Comparison of ENCODE assay signal across 10 mouse cellular contexts in genomic region chr14:18377944-18378575, GRCm38 (mm10). TPM values are rescaled to one million over a fixed set of nuclear protein-coding genes. Genes with fewer than 3 reads are reported as not detected.
DNase-seq lines count a peak whose midpoint lies in the region; ATAC-seq and TF ChIP-seq lines count a peak whose summit lies in the region.
"Had no signal": no experiment of that assay in that cellular context is flagged by ENCODE, and none has a peak within 500 bp of the region (broad histone marks: within the 10 kb centered on the region; RNA-seq: fewer than 3 reads in every experiment).

No protein-coding gene starts in this region.

- no peaks in the 10 kb centered on the region for H3K36me3 ChIP-seq in heart, adult 2 months (ENCODE audit: control insufficient read depth, insufficient read depth, low read length)
- no peaks in the 10 kb centered on the region for H3K36me3 ChIP-seq in forebrain, embryonic 15.5 days
- H3K36me3 ChIP-seq in stomach, embryonic 16.5 days (ENCODE audit: control insufficient read depth, insufficient read depth, low read length): no peaks in the 10 kb centered on the region
- H3K36me3 ChIP-seq: limb, embryonic 12.5 days had no signal

- no peak for TF ChIP-seq POLR2A in heart, adult 2 months (IDR thresholded peaks at IDR 0.05; ENCODE audit: insufficient read depth, low read depth, low read length)

- peak; percentile 46 for ATAC-seq in forebrain, embryonic 15.5 days (replicated peaks)
- ATAC-seq in stomach, embryonic 16.5 days (ENCODE audit: insufficient read depth, low FRiP score): 0 out of 2 replicates have a peak, but pooled peaks have one; percentile 50

- peak; percentile 65 for TF ChIP-seq CTCF in heart, adult 2 months (IDR thresholded peaks at IDR 0.05)

- H3K4me1 ChIP-seq in heart, adult 2 months (ENCODE audit: control insufficient read depth, insufficient read depth, low read length): no peaks in the 10 kb centered on the region
- H3K4me1 ChIP-seq in forebrain, embryonic 15.5 days: no peaks in the 10 kb centered on the region
- no peaks in the 10 kb centered on the region for H3K4me1 ChIP-seq in stomach, embryonic 16.5 days (ENCODE audit: control insufficient read depth, insufficient read depth, low read length)

- H3K4me2 ChIP-seq in forebrain, embryonic 15.5 days (replicated peaks): no peak overlapping the region
- H3K4me2 ChIP-seq in stomach, embryonic 16.5 days (ENCODE audit: low read depth, low read length): no peak overlapping the region
- H3K4me2 ChIP-seq: limb, embryonic 12.5 days had no signal

- 42% methylated on average over 8 of the region's 8 CpGs for WGBS in heart, adult 2 months
- WGBS in forebrain, embryonic 15.5 days: 60% methylated on average over 8 of the region's 8 CpGs
- WGBS in stomach, embryonic 16.5 days: 38% methylated on average over 8 of the region's 8 CpGs

- no peak for TF ChIP-seq EP300 in heart, adult 2 months (IDR thresholded peaks at IDR 0.05; ENCODE audit: insufficient read depth, low read depth, low read length)

- H3K9me3 ChIP-seq in forebrain, embryonic 15.5 days: no peaks in the 10 kb centered on the region
- no peaks in the 10 kb centered on the region for H3K9me3 ChIP-seq in stomach, embryonic 16.5 days (replicated peaks; ENCODE audit: control insufficient read depth, low read length)
- H3K9me3 ChIP-seq: limb, embryonic 12.5 days had no signal

- H3K27ac ChIP-seq in heart, adult 2 months: no peak overlapping the region
- no peak overlapping the region for H3K27ac ChIP-seq in forebrain, embryonic 15.5 days (replicated peaks)
- no peak overlapping the region for H3K27ac ChIP-seq in stomach, embryonic 16.5 days (ENCODE audit: low read length)
- H3K27ac ChIP-seq: limb, embryonic 12.5 days had no signal

- H3K9ac ChIP-seq in heart, adult 2 months (ENCODE audit: low read depth, low read length): no peak overlapping the region
- H3K9ac ChIP-seq in forebrain, embryonic 15.5 days (replicated peaks): no peak overlapping the region
- H3K9ac ChIP-seq in stomach, embryonic 16.5 days (ENCODE audit: low read length): no peak overlapping the region
- H3K9ac ChIP-seq: limb, embryonic 12.5 days had no signal

- H3K79me2 ChIP-seq in heart, adult 2 months (replicated peaks; ENCODE audit: control insufficient read depth, insufficient read depth, low read length): no peaks in the 10 kb centered on the region

- no peaks in the 10 kb centered on the region for H3K27me3 ChIP-seq in heart, adult 2 months (ENCODE audit: control insufficient read depth, insufficient read depth, low read length)
- H3K27me3 ChIP-seq in forebrain, embryonic 15.5 days: no peaks in the 10 kb centered on the region
- no peaks in the 10 kb centered on the region for H3K27me3 ChIP-seq in stomach, embryonic 16.5 days (ENCODE audit: control insufficient read depth, insufficient read depth, low read length)
- H3K27me3 ChIP-seq: limb, embryonic 12.5 days had no signal

- DNase-seq in heart, adult 2 months: no peak
- DNase-seq in heart, postnatal 36 days: no peak
- peak; percentile 11 for DNase-seq in 416B (ENCODE audit: low read depth)
- DNase-seq in left cerebral cortex, postnatal 14 days (ENCODE audit: low spot score in 2 of 2): peak; percentile 58 to 62
- no peak for DNase-seq in cerebellum, adult 11-12 months
- DNase-seq in adrenal gland, adult 8-10 months: no peak

- H3K4me3 ChIP-seq in heart, adult 2 months: no peak overlapping the region
- no peak overlapping the region for H3K4me3 ChIP-seq in forebrain, embryonic 15.5 days
- H3K4me3 ChIP-seq in stomach, embryonic 16.5 days (replicated peaks; ENCODE audit: low read length): no peak overlapping the region
- H3K4me3 ChIP-seq: erythroblast, embryonic 14.5 days; limb, embryonic 12.5 days had no signal

- intact Hi-C loops in heart, adult 2 months (cut with DNase I): loop anchor here (10.0 kb wide), 1 partner anchor 637 kb away; no protein-coding TSS in a partner anchor
- intact Hi-C loops in heart, postnatal 36 days (cut with DNase I): no loop called here
- intact Hi-C loops in left cerebral cortex, postnatal 14 days (cut with DNase I): loop anchor here (10.0 kb wide), 1 partner anchor 637 kb away; no protein-coding TSS in a partner anchor

RNA-seq across cellular contexts. Expression of gene Ube2e1, which starts 46.4 kb away (rescaled TPM):
- total RNA-seq in heart, adult 2 months (2021): 10 to 100 TPM; 36.8 to 42.5 TPM
- 21.9 and 46.1 TPM in 2 replicates for polyA plus RNA-seq in heart, adult 2 months (2012; rRNA removed)
- 10 to 100 TPM; 38.5 to 41.5 TPM for total RNA-seq in heart, postnatal 36 days (2021)
- polyA plus RNA-seq in forebrain, embryonic 15.5 days (2015; fragmentation: Nextera tagmentation; extraction: Ambion mirVana): 200 and 214 TPM in 2 replicates
- 100 to 1,000 TPM; 119 to 127 TPM for total RNA-seq in left cerebral cortex, postnatal 14 days (2021)
- 125 and 132 TPM in 2 replicates for polyA plus RNA-seq in stomach, embryonic 16.5 days (2015; fragmentation: Nextera tagmentation; extraction: Ambion mirVana)
- 100 to 1,000 TPM in 1 of 4 experiments, 10 to 100 TPM in 3; 75.9 to 101 (median 93.4) TPM for total RNA-seq in adrenal gland, adult 8-10 months (2022)

Comparison
In these comparisons a context has a peak if more than half of its experiments do, and no peak if none do; other contexts are left out.
1. DNase-seq: peak in 416B (single experiment) and left cerebral cortex, postnatal 14 days (2 of 2); none in heart, adult 2 months (0 of 2), heart, postnatal 36 days (0 of 2), cerebellum, adult 11-12 months (single experiment) and adrenal gland, adult 8-10 months (single experiment).